Comparison of ENCODE assay signal across 8 mouse cellular contexts in the genomic region with DNA sequence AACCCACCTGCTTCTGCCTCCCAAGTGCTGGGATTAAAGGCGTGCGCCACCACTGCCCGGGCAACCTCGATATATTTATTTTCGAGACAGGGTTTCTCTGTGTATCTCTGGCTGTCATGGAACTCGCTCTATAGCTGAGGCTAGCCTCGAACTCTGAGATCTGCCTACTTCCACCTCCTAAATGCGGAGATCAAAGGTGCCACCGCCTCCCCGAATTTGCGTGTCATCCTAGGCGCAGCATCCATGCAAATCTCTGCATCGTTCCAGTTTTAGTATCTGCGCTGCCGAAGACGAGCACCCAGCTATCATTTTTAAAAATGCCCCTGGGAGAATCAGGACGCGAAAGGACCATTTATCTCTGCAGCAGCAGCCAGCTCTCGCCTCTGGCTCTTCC. TPM values are rescaled to one million over a fixed set of nuclear protein-coding genes. Genes with fewer than 3 reads are reported as not detected.
DNase-seq lines count a peak whose midpoint lies in the region; ATAC-seq and TF ChIP-seq lines count a peak whose summit lies in the region.

No protein-coding gene starts in this region.

- peaks cover 14% of the 10 kb centered on the region; the same call in 1 of the 2 replicates for H3K4me1 ChIP-seq in kidney, adult 2 months (ENCODE audit: control insufficient read depth, insufficient read depth, low read length)
- H3K4me1 ChIP-seq in brown adipose tissue, adult 24 weeks (ENCODE audit: control insufficient read depth, insufficient read depth, insufficient read length, low read length), result peaks cover 9% of the 10 kb centered on the region
- H3K4me1 ChIP-seq in hindbrain, embryonic 12.5 days, result peaks cover 23% of the 10 kb centered on the region
- H3K4me1 ChIP-seq in midbrain, embryonic 12.5 days, result peaks cover 35% of the 10 kb centered on the region

- H3K36me3 ChIP-seq in kidney, adult 2 months (ENCODE audit: control insufficient read depth, insufficient read depth, low read length), result no peaks in the 10 kb centered on the region
- H3K36me3 ChIP-seq in hindbrain, embryonic 12.5 days, result peaks cover 22% of the 10 kb centered on the region
- peaks cover 23% of the 10 kb centered on the region for H3K36me3 ChIP-seq in midbrain, embryonic 12.5 days

- no peak for TF ChIP-seq POLR2A in kidney, adult 2 months (IDR thresholded peaks at IDR 0.05; ENCODE audit: low read depth, low read length)

- DNase-seq in kidney, adult 2 months, result no peak
- DNase-seq in kidney, postnatal 25 days, result no peak
- no peak for DNase-seq in retina, postnatal 1 day
- no peak for DNase-seq in layer of hippocampus, postnatal 25 days (ENCODE audit: extremely low spot score in 1 of 2, low spot score in 1 of 2)
- no peak for DNase-seq in gastrocnemius, adult 8-10 months (ENCODE audit: low spot score in 2 of 2)

- H3K27me3 ChIP-seq in kidney, adult 2 months (replicated peaks; ENCODE audit: control insufficient read depth, insufficient read depth, low read length), result no peaks in the 10 kb centered on the region
- no peaks in the 10 kb centered on the region for H3K27me3 ChIP-seq in hindbrain, embryonic 12.5 days
- H3K27me3 ChIP-seq in midbrain, embryonic 12.5 days, result no peaks in the 10 kb centered on the region

- no peak for TF ChIP-seq CTCF in kidney, adult 2 months (conservative IDR thresholded peaks at IDR 0.05; ENCODE audit: insufficient read depth, insufficient read length, low read depth, low read length)

- H3K9me3 ChIP-seq in hindbrain, embryonic 12.5 days (replicated peaks), result no peaks in the 10 kb centered on the region
- no peaks in the 10 kb centered on the region for H3K9me3 ChIP-seq in midbrain, embryonic 12.5 days

- H3K9ac ChIP-seq in hindbrain, embryonic 12.5 days, result peak overlapping the region; percentile 99; the same call in 1 of the 2 replicates
- peak overlapping the region; percentile 99 for H3K9ac ChIP-seq in midbrain, embryonic 12.5 days (replicated peaks)

- H3K27ac ChIP-seq in kidney, adult 2 months (ENCODE audit: insufficient read depth, low read depth, low read length), result no peak overlapping the region
- no peak overlapping the region for H3K27ac ChIP-seq in brown adipose tissue, adult 24 weeks (replicated peaks; ENCODE audit: low read depth, low read length)
- peak overlapping the region; percentile 92; the same call in 1 of the 2 replicates for H3K27ac ChIP-seq in hindbrain, embryonic 12.5 days
- peak overlapping the region; percentile 88; the same call in 1 of the 2 replicates for H3K27ac ChIP-seq in midbrain, embryonic 12.5 days (replicated peaks)

- H3K4me2 ChIP-seq in hindbrain, embryonic 12.5 days (replicated peaks), result peak overlapping the region; percentile 78
- H3K4me2 ChIP-seq in midbrain, embryonic 12.5 days (replicated peaks), result peak overlapping the region; percentile 82

- H3K4me3 ChIP-seq in kidney, adult 2 months (ENCODE audit: insufficient read depth, low read depth, low read length), result peak overlapping the region; percentile 48
- peak overlapping the region; percentile 91 for H3K4me3 ChIP-seq in brown adipose tissue, adult 24 weeks (ENCODE audit: insufficient read depth, low read depth, low read length)
- H3K4me3 ChIP-seq in hindbrain, embryonic 12.5 days, result peak overlapping the region; percentile 98
- peak overlapping the region; percentile 100 for H3K4me3 ChIP-seq in midbrain, embryonic 12.5 days

- peak; percentile 17 for ATAC-seq in hindbrain, embryonic 12.5 days (ENCODE audit: low FRiP score)
- ATAC-seq in midbrain, embryonic 12.5 days (ENCODE audit: low FRiP score, low read depth), result peak; percentile 39

- 22% methylated on average over 19 of the region's 19 CpGs for WGBS in kidney, adult 2 months
- 25% methylated on average over 19 of the region's 19 CpGs for WGBS in hindbrain, embryonic 12.5 days
- WGBS in midbrain, embryonic 12.5 days, result 23% methylated on average over 19 of the region's 19 CpGs

RNA-seq across cellular contexts. Expression of gene Fbxo21, which starts 0.3 kb away (rescaled TPM):
- 67.4 and 75.6 TPM in 2 replicates for polyA plus RNA-seq in kidney, adult 2 months (2012; rRNA removed)
- polyA plus RNA-seq in brown adipose tissue, adult 24 weeks (2012; ENCODE audit: insufficient read depth, insufficient read length, missing spikeins), result 37.9 and 55.5 TPM in 2 replicates
- 132 and 133 TPM in 2 replicates for polyA plus RNA-seq in hindbrain, embryonic 12.5 days (2016; fragmentation: Nextera tagmentation; extraction: Ambion mirVana)
- polyA plus RNA-seq in midbrain, embryonic 12.5 days (2016; fragmentation: Nextera tagmentation; extraction: Ambion mirVana), result 146 and 153 TPM in 2 replicates
- total RNA-seq in layer of hippocampus, postnatal 25 days (2021), result 100 to 1,000 TPM; 128 to 150 TPM
- total RNA-seq in gastrocnemius, adult 8-10 months (2022), result 10 to 100 TPM; 11.5 to 13.2 (median 12.5) TPM

RNA-seq across cellular contexts. Expression of gene Tesc, which starts 51.3 kb away (rescaled TPM):
- polyA plus RNA-seq in kidney, adult 2 months (2012; rRNA removed), result 33.3 and 38.1 TPM in 2 replicates
- polyA plus RNA-seq in brown adipose tissue, adult 24 weeks (2012; ENCODE audit: insufficient read depth, insufficient read length, missing spikeins), result 7.4 and 8.8 TPM in 2 replicates
- 0.53 and 0.56 TPM in 2 replicates for polyA plus RNA-seq in hindbrain, embryonic 12.5 days (2016; fragmentation: Nextera tagmentation; extraction: Ambion mirVana)
- polyA plus RNA-seq in midbrain, embryonic 12.5 days (2016; fragmentation: Nextera tagmentation; extraction: Ambion mirVana), result 1.5 and 1.8 TPM in 2 replicates
- 100 to 1,000 TPM in 1 of 2 experiments, 10 to 100 TPM in 1; 80.0 to 100 TPM for total RNA-seq in layer of hippocampus, postnatal 25 days (2021)
- total RNA-seq in gastrocnemius, adult 8-10 months (2022), result 1 to 10 TPM in 1 of 4 experiments, under 1 TPM in 2, not detected in 1; 0.41 to 1.3 (median 0.75) TPM

Comparison
In these comparisons a context has a peak if more than half of its experiments do, and no peak if none do; other contexts are left out.
1. H3K27ac ChIP-seq: peak in hindbrain, embryonic 12.5 days (single experiment) and midbrain, embryonic 12.5 days (single experiment); none in kidney, adult 2 months (single experiment) and brown adipose tissue, adult 24 weeks (single experiment).
2. H3K4me3 ChIP-seq: peak in every context shown above with its lines; median percentile 100 in midbrain, embryonic 12.5 days; 98 in hindbrain, embryonic 12.5 days; 91 in brown adipose tissue, adult 24 weeks; 48 in kidney, adult 2 months.